Mouse (Mus musculus) hindbrain, postnatal 0 days (tissue): ENCODE measurements around the gene Gnpnat1. TPM values are rescaled to one million over a fixed set of nuclear protein-coding genes. Genes with fewer than 3 reads are reported as not detected.
A peak's percentile ranks its signal among the peaks of the same experiment; 100 is the strongest.

Source experiments
- ATAC-seq: fragments of 200-750 bp; cut with Nextera tagmentation; 2 replicates; pipeline ENCODE4 v1.8.0; 2017; ENCODE audit warnings: mild to moderate bottlenecking, moderate TSS enrichment, moderate library complexity
- DNase-seq: peaks from one replicate; pipeline ENCODE4 v3.0.0-alpha.2; 2015; ENCODE audit warnings: low spot score
- H3K27ac ChIP-seq: fragments of 300-500 bp; sonication (generic); 2 replicates; pipeline ENCODE4 v1.5.1; 2014; ENCODE audit warnings: mild to moderate bottlenecking
- H3K27me3 ChIP-seq: fragments of 300-500 bp; sonication (generic); 2 replicates; pipeline ENCODE4 v1.6.1; 2014; ENCODE audit warnings: low read length, mixed read lengths; ENCODE audit not compliant: insufficient read depth
- H3K36me3 ChIP-seq: fragments of 300-500 bp; sonication (generic); 2 replicates; pipeline ENCODE4 v1.6.1; 2014; ENCODE audit warnings: low read length, mixed read lengths; ENCODE audit not compliant: insufficient read depth
- H3K4me1 ChIP-seq: fragments of 300-500 bp; sonication (generic); 2 replicates; pipeline ENCODE4 v1.6.1; 2014; ENCODE audit warnings: antibody characterized with exemption, low read length, mixed read lengths; ENCODE audit not compliant: insufficient read depth
- H3K4me2 ChIP-seq: fragments of 300-500 bp; sonication (generic); 2 replicates; pipeline ENCODE4 v1.6.1; 2014; ENCODE audit warnings: low read depth, mild to moderate bottlenecking, low read length, moderate library complexity, mixed read lengths
- H3K4me3 ChIP-seq: fragments of 300-500 bp; sonication (generic); 2 replicates; pipeline ENCODE4 v1.5.1; 2014; ENCODE audit warnings: low read length
- H3K9ac ChIP-seq: fragments of 300-500 bp; sonication (generic); replicated peaks from 2 replicates; pipeline ENCODE4 v1.6.1; 2014; ENCODE audit warnings: mild to moderate bottlenecking, low read length, moderate library complexity, mixed read lengths
- H3K9me3 ChIP-seq: fragments of 300-500 bp; sonication (generic); 2 replicates; pipeline ENCODE4 v1.6.1; 2016; ENCODE audit warnings: low read length, mixed read lengths
- CTCF ChIP-seq: IDR thresholded peaks from 2 replicates; pipeline ENCODE4 v1.5.1; 2016; ENCODE audit warnings: antibody characterized with exemption, control low read depth, low read depth
- WGBS: fragments of 180-500 bp; shearing (Covaris S2); extraction: QIAGEN DNeasy Blood & Tissue Kit; methylation state at CpG from one replicate; pipeline ENCODE4 v1.1.7; 2014; 5-methylcytosine and 5-hydroxymethylcytosine counted together
- polyA plus RNA-seq: library from polyadenylated mRNA; unstranded; fragments of >200 nt; fragmentation: Nextera tagmentation; extraction: Ambion mirVana; gene quantifications from 2 replicates; pipeline ENCODE4 v1.2.1, GENCODE M21; 2015
- total RNA-seq: library from RNA; depleted of rRNA; stranded (reverse); fragments of >200 nt; gene quantifications from 2 replicates; pipeline ENCODE4 v1.2.3, GENCODE M21; 2014

Gene Gnpnat1
- total and polyA plus RNA-seq, 2 experiments from 2014 or later: 12.7 to 21.5 TPM

- Histone ChIP-seq H3K4me1 (no peaks in the 10 kb centered on the region), H3K9me3 (no peaks in the 10 kb centered on the region), H3K27me3 (no peaks in the 10 kb centered on the region), H3K9ac (no peak overlapping the region), H3K27ac (no peak overlapping the region), H3K4me3 (no peak overlapping the region), H3K36me3 (peaks cover 14% of the 10 kb centered on the region), H3K4me2 (no peak overlapping the region)
- DNase-seq: no peak
- no peak for TF ChIP-seq CTCF
- ATAC-seq: no peak
- 74% methylated on average over 6 of the region's 6 CpGs for WGBS
Observed at GRCm38 (mm10) chr14:45380756-45381155, 24.0 kb downstream of the Gnpnat1 start.

GRCm38 (mm10) chr14:45378771-45379170 lies 25.9 kb downstream of the Gnpnat1 start:
- no peak for TF ChIP-seq CTCF
- Histone ChIP-seq H3K4me2 (no peak overlapping the region), H3K9ac (no peak overlapping the region), H3K4me3 (no peak overlapping the region), H3K27ac (no peak overlapping the region), H3K4me1 (no peaks in the 10 kb centered on the region), H3K27me3 (no peaks in the 10 kb centered on the region), H3K9me3 (no peaks in the 10 kb centered on the region), H3K36me3 (peaks cover 14% of the 10 kb centered on the region)
- 90% methylated on average over 3 of the region's 3 CpGs for WGBS
- no peak for ATAC-seq
- DNase-seq: no peak

- H3K9me3 ChIP-seq: no peaks in the 10 kb centered on the region
- no peak overlapping the region for H3K4me3 ChIP-seq
- no peaks in the 10 kb centered on the region for H3K27me3 ChIP-seq
- peaks cover 9% of the 10 kb centered on the region for H3K36me3 ChIP-seq
- no peak for ATAC-seq
- no peaks in the 10 kb centered on the region for H3K4me1 ChIP-seq
- H3K27ac ChIP-seq: peak overlapping the region; percentile 71
- 64% methylated on average over 6 of the region's 6 CpGs for WGBS
- no peak for TF ChIP-seq CTCF
- H3K9ac ChIP-seq: no peak overlapping the region
- DNase-seq: no peak
- H3K4me2 ChIP-seq: peak overlapping the region; percentile 21; the same call in 1 of the 2 replicates
Observed at GRCm38 (mm10) chr14:45365196-45365587, 39.5 kb downstream of the Gnpnat1 start.

- H3K36me3 ChIP-seq: peaks cover 4% of the 10 kb centered on the region
- no peak overlapping the region for H3K4me3 ChIP-seq
- H3K9ac ChIP-seq: no peak overlapping the region
- no peaks in the 10 kb centered on the region for H3K4me1 ChIP-seq
- WGBS: 45% methylated on average over 16 of the region's 16 CpGs
- H3K27ac ChIP-seq: peak overlapping the region; percentile 71
- TF ChIP-seq CTCF: no peak
- peak overlapping the region; percentile 21; the same call in 1 of the 2 replicates for H3K4me2 ChIP-seq
- no peaks in the 10 kb centered on the region for H3K9me3 ChIP-seq
- DNase-seq: peak; percentile 82
- H3K27me3 ChIP-seq: no peaks in the 10 kb centered on the region
- peak; percentile 92 for ATAC-seq
Observed at GRCm38 (mm10) chr14:45364211-45365195, 40.2 kb downstream of the Gnpnat1 start.

GRCm38 (mm10) chr14:45350931-45351859 lies 53.5 kb downstream of the Gnpnat1 start, which contains the start of gene Styx:
Gene Styx (plus strand): TSS chr14:45351093.
- H3K9me3 ChIP-seq: no peaks in the 10 kb centered on the region
- H3K27me3 ChIP-seq: no peaks in the 10 kb centered on the region
- peak within 1 kb of the TSS; percentile 64 for H3K4me2 ChIP-seq
- peak; percentile 96 for DNase-seq
- peak within 1 kb of the TSS; percentile 67 for H3K9ac ChIP-seq
- H3K4me3 ChIP-seq: peak within 1 kb of the TSS; percentile 57
- peak; percentile 98 for ATAC-seq
- H3K27ac ChIP-seq: peak within 1 kb of the TSS; percentile 77
- peaks cover 14% of the 10 kb centered on the region for H3K36me3 ChIP-seq
- no peak for TF ChIP-seq CTCF
- 0 out of 2 replicates have a peak, but pooled peaks cover 3% of the 10 kb centered on the region for H3K4me1 ChIP-seq
- WGBS: under 1% methylated on average over 70 of the region's 93 CpGs

- peak; percentile 92 for TF ChIP-seq CTCF
- Histone ChIP-seq H3K4me1 (no peaks in the 10 kb centered on the region), H3K9me3 (no peaks in the 10 kb centered on the region), H3K36me3 (peaks cover 15% of the 10 kb centered on the region; the same call in 1 of the 2 replicates), H3K4me3 (peak within 1 kb of the TSS; percentile 97), H3K27me3 (no peaks in the 10 kb centered on the region), H3K9ac (peak within 1 kb of the TSS; percentile 94), H3K4me2 (peak within 1 kb of the TSS; percentile 64), H3K27ac (peak within 1 kb of the TSS; percentile 93)
- peak; percentile 98 for ATAC-seq
- under 1% methylated on average over 44 of the region's 44 CpGs for WGBS
- peak; percentile 97 for DNase-seq
Observed at GRCm38 (mm10) chr14:45329589-45330181, 75.0 kb downstream of the Gnpnat1 start, which contains the start of gene Psmc6. Gene Psmc6 (plus strand): TSS chr14:45329788.
